Mouse (Mus musculus): ENCODE results near the gene Uts2b. TPM values are rescaled to one million over a fixed set of nuclear protein-coding genes. Genes with fewer than 3 reads are reported as not detected.

The Uts2b gene
- not detected in 2 replicates for polyA plus RNA-seq (2011; ENCODE audit: insufficient read depth, insufficient read length, low replicate concordance, missing spikeins)

DNA sequence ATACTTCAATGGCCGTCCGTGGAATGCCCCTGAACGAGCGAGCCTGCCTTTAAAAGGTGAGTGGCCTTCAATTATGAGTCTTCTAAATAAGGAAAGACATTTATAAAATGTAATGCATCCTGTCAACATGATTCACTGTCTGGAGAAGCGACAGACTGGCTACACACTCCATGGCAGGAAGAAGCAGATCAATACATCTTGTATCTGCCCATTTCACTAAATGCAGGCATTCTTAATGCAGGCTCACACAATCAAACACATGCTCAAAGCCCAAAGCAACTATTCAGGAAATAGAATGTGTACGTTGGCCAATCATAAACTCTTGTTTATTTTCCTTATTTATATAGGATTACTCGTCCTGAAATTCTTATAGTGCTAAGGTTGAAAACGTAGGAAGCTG lies at the start of gene Uts2b:
Gene Uts2b (minus strand): TSS at position 49 of the 400 bp plus-strand sequence.
- Histone ChIP-seq H3K4me3 (replicated peaks; ENCODE audit: control insufficient read depth, low read depth, low read length) (no peak within 1 kb of the TSS), H3K4me1 (ENCODE audit: control insufficient read depth, insufficient read depth, low read length) (no peaks in the 10 kb centered on the region), H3K27ac (ENCODE audit: control insufficient read depth, insufficient read depth, low read depth, low read length, poor library complexity) (no peak within 1 kb of the TSS)
- 82% methylated on average over 8 of the region's 8 CpGs for WGBS
- TF ChIP-seq CTCF (IDR thresholded peaks at IDR 0.05; ENCODE audit: control insufficient read depth, insufficient read depth, low read length) (no peak), POLR2A (IDR thresholded peaks at IDR 0.05; ENCODE audit: borderline replicate concordance, control insufficient read depth, low read depth, low read length) (no peak)

GRCm38 (mm10) chr16:27417632-27418031 lies 47.6 kb upstream of the Uts2b start:
- Histone ChIP-seq H3K4me3 (replicated peaks; ENCODE audit: control insufficient read depth, low read depth, low read length) (no peak overlapping the region), H3K27ac (ENCODE audit: control insufficient read depth, insufficient read depth, low read depth, low read length, poor library complexity) (no peak overlapping the region), H3K4me1 (ENCODE audit: control insufficient read depth, insufficient read depth, low read length) (no peaks in the 10 kb centered on the region)
- TF ChIP-seq POLR2A (IDR thresholded peaks at IDR 0.05; ENCODE audit: borderline replicate concordance, control insufficient read depth, low read depth, low read length): no peak
- TF ChIP-seq CTCF (IDR thresholded peaks at IDR 0.05; ENCODE audit: control insufficient read depth, insufficient read depth, low read length): no peak
- 35% methylated on average over 3 of the region's 3 CpGs for WGBS

GRCm38 (mm10) chr16:27416937-27417584 lies 47.0 kb upstream of the Uts2b start:
- TF ChIP-seq POLR2A (IDR thresholded peaks at IDR 0.05; ENCODE audit: borderline replicate concordance, control insufficient read depth, low read depth, low read length): no peak
- TF ChIP-seq CTCF (IDR thresholded peaks at IDR 0.05; ENCODE audit: control insufficient read depth, insufficient read depth, low read length): no peak
- Histone ChIP-seq H3K27ac (ENCODE audit: control insufficient read depth, insufficient read depth, low read depth, low read length, poor library complexity) (no peak overlapping the region), H3K4me1 (ENCODE audit: control insufficient read depth, insufficient read depth, low read length) (no peaks in the 10 kb centered on the region), H3K4me3 (replicated peaks; ENCODE audit: control insufficient read depth, low read depth, low read length) (no peak overlapping the region)
- 76% methylated on average over 6 of the region's 6 CpGs for WGBS

- Histone ChIP-seq H3K4me3 (replicated peaks; ENCODE audit: control insufficient read depth, low read depth, low read length) (no peak overlapping the region), H3K4me1 (ENCODE audit: control insufficient read depth, insufficient read depth, low read length) (no peaks in the 10 kb centered on the region), H3K27ac (ENCODE audit: control insufficient read depth, insufficient read depth, low read depth, low read length, poor library complexity) (no peak overlapping the region)
- no peak for TF ChIP-seq CTCF (IDR thresholded peaks at IDR 0.05; ENCODE audit: control insufficient read depth, insufficient read depth, low read length)
- no peak for TF ChIP-seq POLR2A (IDR thresholded peaks at IDR 0.05; ENCODE audit: borderline replicate concordance, control insufficient read depth, low read depth, low read length)
Observed at GRCm38 (mm10) chr16:27404107-27404506, 34.1 kb upstream of the Uts2b start.

DNA sequence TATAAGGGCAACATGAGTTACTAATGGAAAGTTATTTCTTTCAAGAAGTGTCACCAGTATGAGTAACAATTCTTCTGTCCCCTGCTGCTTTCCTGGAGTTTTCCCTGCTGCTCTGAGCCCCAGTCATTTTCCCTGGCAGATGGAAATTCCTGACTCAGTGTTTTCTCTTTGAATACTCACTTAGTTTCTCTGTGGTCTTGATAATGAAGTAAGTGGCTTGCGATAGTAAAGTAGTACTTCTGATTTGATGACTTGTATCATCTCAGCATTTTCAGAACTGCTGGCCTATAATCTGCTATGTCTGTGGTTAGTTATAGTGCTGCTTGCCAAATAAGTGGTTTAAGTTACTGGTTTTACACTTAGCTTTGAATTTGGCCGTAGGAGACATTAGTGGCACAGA lies 31.5 kb upstream of the Uts2b start:
- Histone ChIP-seq H3K27ac (ENCODE audit: control insufficient read depth, insufficient read depth, low read depth, low read length, poor library complexity) (no peak overlapping the region), H3K4me1 (ENCODE audit: control insufficient read depth, insufficient read depth, low read length) (no peaks in the 10 kb centered on the region)
- 34% methylated on average over 2 of the region's 2 CpGs for WGBS

GRCm38 (mm10) chr16:27399719-27400253 lies 29.7 kb upstream of the Uts2b start:
- Histone ChIP-seq H3K4me1 (ENCODE audit: control insufficient read depth, insufficient read depth, low read length) (no peaks in the 10 kb centered on the region), H3K4me3 (replicated peaks; ENCODE audit: control insufficient read depth, low read depth, low read length) (no peak overlapping the region), H3K27ac (ENCODE audit: control insufficient read depth, insufficient read depth, low read depth, low read length, poor library complexity) (no peak overlapping the region)
- 79% methylated on average over 6 of the region's 6 CpGs for WGBS
- TF ChIP-seq POLR2A (IDR thresholded peaks at IDR 0.05; ENCODE audit: borderline replicate concordance, control insufficient read depth, low read depth, low read length) (no peak), CTCF (IDR thresholded peaks at IDR 0.05; ENCODE audit: control insufficient read depth, insufficient read depth, low read length) (no peak)

More for the DNA sequence above, 31.5 kb upstream of the Uts2b start:
- H3K4me3 ChIP-seq (replicated peaks; ENCODE audit: control insufficient read depth, low read depth, low read length): no peak overlapping the region
- TF ChIP-seq CTCF (IDR thresholded peaks at IDR 0.05; ENCODE audit: control insufficient read depth, insufficient read depth, low read length) (no peak), POLR2A (IDR thresholded peaks at IDR 0.05; ENCODE audit: borderline replicate concordance, control insufficient read depth, low read depth, low read length) (no peak)

GRCm38 (mm10) chr16:27399026-27399718 lies 29.1 kb upstream of the Uts2b start:
- Histone ChIP-seq H3K27ac (ENCODE audit: control insufficient read depth, insufficient read depth, low read depth, low read length, poor library complexity) (no peak overlapping the region), H3K4me1 (ENCODE audit: control insufficient read depth, insufficient read depth, low read length) (no peaks in the 10 kb centered on the region), H3K4me3 (replicated peaks; ENCODE audit: control insufficient read depth, low read depth, low read length) (no peak overlapping the region)
- TF ChIP-seq POLR2A (IDR thresholded peaks at IDR 0.05; ENCODE audit: borderline replicate concordance, control insufficient read depth, low read depth, low read length) (no peak), CTCF (IDR thresholded peaks at IDR 0.05; ENCODE audit: control insufficient read depth, insufficient read depth, low read length) (no peak)
- 67% methylated on average over 3 of the region's 3 CpGs for WGBS

GRCm38 (mm10) chr16:27396951-27397350 lies 26.9 kb upstream of the Uts2b start:
- H3K4me3 ChIP-seq (replicated peaks; ENCODE audit: control insufficient read depth, low read depth, low read length): no peak overlapping the region
- H3K27ac ChIP-seq (ENCODE audit: control insufficient read depth, insufficient read depth, low read depth, low read length, poor library complexity): no peak overlapping the region
- 75% methylated on average over 1 of the region's 1 CpGs for WGBS
- H3K4me1 ChIP-seq (ENCODE audit: control insufficient read depth, insufficient read depth, low read length): no peaks in the 10 kb centered on the region; the same call in 1 of the 2 replicates
- no peak for TF ChIP-seq CTCF (IDR thresholded peaks at IDR 0.05; ENCODE audit: control insufficient read depth, insufficient read depth, low read length)
- no peak for TF ChIP-seq POLR2A (IDR thresholded peaks at IDR 0.05; ENCODE audit: borderline replicate concordance, control insufficient read depth, low read depth, low read length)
